Mouse (Mus musculus) forebrain, embryonic 14.5 days (tissue): Measurements from ENCODE around the gene Got1. TPM values are rescaled to one million over a fixed set of nuclear protein-coding genes. Genes with fewer than 3 reads are reported as not detected.
A peak's percentile ranks its signal among the peaks of the same experiment; 100 is the strongest.

Source experiments
- ATAC-seq: fragments of 200-750 bp; cut with Nextera tagmentation; 2 replicates; pipeline ENCODE4 v1.8.0; 2017; ENCODE audit warnings: mild to moderate bottlenecking, moderate library complexity
- DNase-seq: peaks from one replicate; pipeline ENCODE4 v3.0.0-alpha.2; 2015; ENCODE audit warnings: low spot score
- H3K27ac ChIP-seq: fragments of 300-500 bp; sonication (generic); 2 replicates; pipeline ENCODE4 v1.5.1; 2014; ENCODE audit warnings: low read depth, mild to moderate bottlenecking, control low read depth, low read length, moderate library complexity
- H3K27me3 ChIP-seq: fragments of 300-500 bp; sonication (generic); replicated peaks from 2 replicates; pipeline ENCODE4 v1.6.1; 2014; ENCODE audit warnings: low read length, control low read depth, mixed read lengths; ENCODE audit not compliant: control insufficient read depth, insufficient read depth
- H3K36me3 ChIP-seq: fragments of 300-500 bp; sonication (generic); 2 replicates; pipeline ENCODE4 v1.6.1; 2014; ENCODE audit warnings: low read length, control low read depth; ENCODE audit not compliant: control insufficient read depth, insufficient read depth
- H3K4me1 ChIP-seq: fragments of 300-500 bp; sonication (generic); 2 replicates; pipeline ENCODE4 v1.6.1; 2014; ENCODE audit warnings: antibody characterized with exemption, low read length, control low read depth; ENCODE audit not compliant: control insufficient read depth, insufficient read depth
- H3K4me2 ChIP-seq: fragments of 300-500 bp; sonication (generic); 2 replicates; pipeline ENCODE4 v1.6.1; 2014; ENCODE audit warnings: mild to moderate bottlenecking, control low read depth, low read length
- H3K4me3 ChIP-seq: fragments of 300-500 bp; sonication (generic); 2 replicates; pipeline ENCODE4 v1.5.1; 2014; ENCODE audit warnings: low read depth, low read length, control low read depth
- H3K9ac ChIP-seq: fragments of 300-500 bp; sonication (generic); 2 replicates; pipeline ENCODE4 v1.6.1; 2014; ENCODE audit warnings: mild to moderate bottlenecking, low read length, control low read depth, moderate library complexity
- H3K9me3 ChIP-seq: fragments of 300-500 bp; sonication (generic); replicated peaks from 2 replicates; pipeline ENCODE4 v1.6.1; 2016; ENCODE audit warnings: low read length, control low read depth, mixed read lengths; ENCODE audit not compliant: control insufficient read depth
- WGBS: fragments of 180-500 bp; shearing (Covaris S2); extraction: QIAGEN DNeasy Blood & Tissue Kit; methylation state at CpG from one replicate; pipeline ENCODE4 v1.1.7; 2014; 5-methylcytosine and 5-hydroxymethylcytosine counted together
- polyA plus RNA-seq: library from polyadenylated mRNA; unstranded; fragments of >200 nt; fragmentation: Nextera tagmentation; extraction: Ambion mirVana; gene quantifications from 2 replicates; pipeline ENCODE4 v1.2.1, GENCODE M21; 2014

Gene Got1
- polyA plus RNA-seq, 1 experiment from 2014 or later = 56.9 TPM

GRCm38 (mm10) chr19:43550706-43551492 is 26.5 kb upstream of the Got1 start:
- Histone ChIP-seq H3K36me3 (no peaks in the 10 kb centered on the region), H3K4me3 (no peak overlapping the region), H3K4me2 (no peak overlapping the region), H3K9me3 (no peaks in the 10 kb centered on the region), H3K9ac (no peak overlapping the region), H3K27ac (no peak overlapping the region), H3K27me3 (peaks cover 4% of the 10 kb centered on the region; the same call in 1 of the 2 replicates), H3K4me1 (0 out of 2 replicates have a peak, but pooled peaks cover 3% of the 10 kb centered on the region)
- 82% methylated on average over 18 of the region's 18 CpGs for WGBS
- ATAC-seq (no peak), DNase-seq (no peak)

DNA sequence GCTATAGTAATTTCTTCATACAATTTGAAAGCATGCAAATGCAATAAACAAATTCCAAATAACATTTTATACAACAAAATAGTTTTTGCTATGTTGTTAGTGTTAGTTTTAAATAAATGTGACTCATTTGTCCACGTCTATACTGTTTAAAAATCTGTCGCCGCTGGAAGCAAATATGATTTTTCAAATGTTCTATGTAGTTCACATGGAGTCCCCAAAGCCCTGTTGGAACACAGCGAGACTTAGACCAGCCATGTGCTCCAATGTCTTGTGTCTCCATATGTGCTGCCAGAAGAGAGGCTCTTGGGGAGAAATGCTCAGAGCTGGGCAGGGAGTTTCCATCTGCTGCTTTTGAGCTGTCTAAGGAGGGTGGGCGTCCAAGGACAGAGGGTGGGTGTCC is 23.7 kb upstream of the Got1 start:
- H3K9me3 ChIP-seq = no peaks in the 10 kb centered on the region
- peaks cover 4% of the 10 kb centered on the region; the same call in 1 of the 2 replicates for H3K27me3 ChIP-seq
- H3K4me3 ChIP-seq = no peak overlapping the region
- WGBS = 87% methylated on average over 5 of the region's 5 CpGs
- no peak overlapping the region for H3K9ac ChIP-seq
- DNase-seq (no peak), ATAC-seq (no peak)
- no peak overlapping the region for H3K27ac ChIP-seq
- no peak overlapping the region for H3K4me2 ChIP-seq
- H3K36me3 ChIP-seq = no peaks in the 10 kb centered on the region
- 0 out of 2 replicates have a peak, but pooled peaks cover 3% of the 10 kb centered on the region for H3K4me1 ChIP-seq

DNA sequence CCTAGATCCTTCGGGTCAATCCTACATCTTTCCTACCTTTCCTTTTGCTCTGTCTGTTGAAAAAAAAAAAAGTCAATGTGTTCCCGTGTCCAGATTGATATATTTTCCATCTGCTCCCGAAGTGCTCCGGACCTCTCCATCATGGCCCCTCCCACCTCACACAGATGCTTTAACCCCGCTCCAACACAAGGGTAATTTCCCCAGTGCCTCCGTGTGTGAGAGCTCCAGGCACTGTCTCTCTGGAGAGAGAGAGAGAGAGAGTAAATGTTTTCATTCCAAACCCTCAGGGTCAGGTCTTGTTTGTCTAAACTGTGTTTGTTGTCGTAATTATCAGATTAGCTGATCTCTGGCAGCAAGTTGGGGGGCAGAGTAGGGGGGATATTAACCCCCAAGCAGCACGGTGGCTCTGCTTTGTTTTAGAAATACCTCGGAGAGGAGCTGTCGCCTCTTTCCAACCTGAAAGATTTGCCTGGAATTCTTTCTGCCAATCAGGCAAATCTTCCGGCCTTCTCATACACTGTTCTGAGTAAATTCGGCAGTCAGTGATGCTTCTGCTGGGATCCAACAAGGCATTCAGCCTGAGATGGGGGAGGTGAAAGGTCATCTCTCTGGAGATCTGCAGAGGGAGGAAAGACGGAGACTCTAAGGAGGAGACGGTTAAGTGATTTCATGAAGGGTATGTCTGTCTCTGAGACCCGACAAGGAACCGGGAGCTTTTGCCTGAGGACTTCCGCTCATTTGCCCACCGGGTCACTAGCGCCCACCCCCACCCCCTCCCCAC is 22.1 kb upstream of the Got1 start:
- Histone ChIP-seq H3K36me3 (no peaks in the 10 kb centered on the region), H3K27me3 (peaks cover 4% of the 10 kb centered on the region; the same call in 1 of the 2 replicates), H3K27ac (no peak overlapping the region), H3K4me1 (0 out of 2 replicates have a peak, but pooled peaks cover 3% of the 10 kb centered on the region), H3K4me2 (peak overlapping the region; percentile 14; the same call in 1 of the 2 replicates), H3K4me3 (no peak overlapping the region), H3K9me3 (no peaks in the 10 kb centered on the region), H3K9ac (no peak overlapping the region)
- ATAC-seq (no peak), DNase-seq (no peak)
- 11% methylated on average over 19 of the region's 19 CpGs for WGBS

- no peak for DNase-seq
- 96% methylated on average over 3 of the region's 3 CpGs for WGBS
- H3K9me3 ChIP-seq = no peaks in the 10 kb centered on the region
Measured at GRCm38 (mm10) chr19:43535372-43535771, 11.0 kb upstream of the Got1 start.

GRCm38 (mm10) chr19:43530921-43531320 is 6.5 kb upstream of the Got1 start:
- Histone ChIP-seq H3K9me3 (no peaks in the 10 kb centered on the region), H3K27ac (no peak overlapping the region), H3K36me3 (no peaks in the 10 kb centered on the region), H3K4me2 (no peak overlapping the region), H3K4me1 (no peaks in the 10 kb centered on the region), H3K4me3 (no peak overlapping the region), H3K27me3 (no peaks in the 10 kb centered on the region), H3K9ac (no peak overlapping the region)
- no peak for DNase-seq
- 37% methylated on average over 12 of the region's 12 CpGs for WGBS
- ATAC-seq = no peak; the same call in 1 of the 2 replicates

More at GRCm38 (mm10) chr19:43535372-43535771, 11.0 kb upstream of the Got1 start:
- no peaks in the 10 kb centered on the region for H3K4me1 ChIP-seq
- H3K9ac ChIP-seq = no peak overlapping the region
- no peak overlapping the region for H3K4me3 ChIP-seq
- H3K4me2 ChIP-seq = no peak overlapping the region
- H3K27me3 ChIP-seq = no peaks in the 10 kb centered on the region
- no peaks in the 10 kb centered on the region for H3K36me3 ChIP-seq
- no peak for ATAC-seq
- H3K27ac ChIP-seq = no peak overlapping the region

DNA sequence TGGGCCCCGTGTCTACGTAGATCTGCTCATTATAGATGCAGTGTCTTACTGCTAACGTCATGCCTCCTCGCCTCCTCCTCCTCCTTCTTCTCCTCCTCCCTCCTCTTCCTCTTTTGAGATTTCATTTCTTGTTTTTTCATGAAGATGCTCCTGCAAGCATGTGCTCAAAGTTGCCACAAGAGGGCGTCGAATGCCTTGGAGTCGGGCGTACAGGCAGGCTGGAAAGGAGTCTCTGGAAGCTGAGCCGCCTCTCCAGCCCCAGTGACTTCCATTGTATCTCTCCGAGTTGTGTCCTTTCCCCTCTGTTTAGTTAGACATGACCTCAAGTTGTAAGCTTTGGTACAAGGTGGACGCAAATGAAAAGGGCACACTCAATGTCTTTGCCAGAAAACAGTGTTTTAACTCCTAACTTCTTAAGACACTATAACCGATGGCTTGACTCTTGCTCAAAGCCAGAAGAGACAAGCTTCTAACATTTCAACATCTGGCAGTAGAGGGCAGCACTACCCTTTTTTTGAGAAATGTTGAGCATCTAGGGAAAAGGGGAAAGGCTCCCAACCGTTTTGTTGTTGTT is 5.9 kb upstream of the Got1 start:
- Histone ChIP-seq H3K4me2 (peak overlapping the region; percentile 43), H3K4me3 (0 out of 2 replicates have a peak overlapping the region, but pooled peaks have one; percentile 5), H3K9me3 (no peaks in the 10 kb centered on the region), H3K27me3 (no peaks in the 10 kb centered on the region), H3K9ac (no peak overlapping the region), H3K4me1 (peaks cover under 1% of the 10 kb centered on the region; the same call in 1 of the 2 replicates), H3K27ac (no peak overlapping the region), H3K36me3 (no peaks in the 10 kb centered on the region)
- DNase-seq (peak; percentile 94), ATAC-seq (peak; percentile 89)
- WGBS = under 1% methylated on average over 13 of the region's 13 CpGs

DNA sequence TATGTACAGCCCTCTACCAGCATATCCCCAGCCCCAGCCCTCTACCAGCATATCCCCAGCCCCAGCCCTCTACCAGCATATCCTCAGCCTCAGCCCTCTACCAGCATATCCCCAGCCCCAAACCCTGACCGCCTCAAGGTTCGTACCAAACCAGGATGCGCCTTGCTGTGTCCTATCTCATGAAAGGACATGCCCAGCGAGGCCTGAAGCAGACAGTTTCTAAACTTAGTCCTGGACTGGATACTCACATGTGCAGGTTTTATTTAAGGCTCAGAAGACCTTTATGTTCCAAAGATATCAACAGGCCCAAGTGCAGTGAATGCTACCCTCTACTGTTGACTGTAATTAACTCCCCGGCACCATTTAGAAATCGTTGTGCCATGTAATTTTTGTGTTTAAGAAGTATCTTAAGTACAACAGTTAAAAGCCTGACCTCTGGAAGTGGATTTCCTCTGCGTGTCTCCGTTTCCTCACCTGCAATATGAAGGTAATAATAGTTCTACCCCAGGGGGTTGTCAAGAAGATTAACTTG is 3.7 kb upstream of the Got1 start:
- no peak overlapping the region for H3K27ac ChIP-seq
- no peaks in the 10 kb centered on the region for H3K27me3 ChIP-seq
- ATAC-seq (no peak), DNase-seq (no peak)
- H3K4me3 ChIP-seq = no peak overlapping the region
- no peaks in the 10 kb centered on the region for H3K9me3 ChIP-seq
- 70% methylated on average over 8 of the region's 8 CpGs for WGBS
- no peaks in the 10 kb centered on the region for H3K36me3 ChIP-seq
- no peak overlapping the region for H3K4me2 ChIP-seq
- no peak overlapping the region for H3K9ac ChIP-seq
- H3K4me1 ChIP-seq = peaks cover 11% of the 10 kb centered on the region

- no peak for DNase-seq
- Histone ChIP-seq H3K4me1 (peaks cover 11% of the 10 kb centered on the region), H3K27ac (no peak overlapping the region), H3K9ac (no peak overlapping the region), H3K9me3 (no peaks in the 10 kb centered on the region), H3K4me2 (no peak overlapping the region), H3K4me3 (no peak overlapping the region), H3K36me3 (no peaks in the 10 kb centered on the region), H3K27me3 (no peaks in the 10 kb centered on the region)
- ATAC-seq = no peak
- WGBS = 16% methylated on average over 11 of the region's 11 CpGs
Measured at GRCm38 (mm10) chr19:43527131-43527530, 2.7 kb upstream of the Got1 start.
